Mouse (Mus musculus): ENCODE measurements at regions not wholly inside any gene's neighbourhood (a gene's known extent, or its start where the extent isn't known, plus 50 kb on each side); places are given as distances from the start of the nearest gene placed in this dataset.
A peak's percentile ranks its signal among the peaks of the same experiment; 100 is the strongest.

GRCm38 (mm10) chr3:103430131-103430530 is 144.9 kb upstream of the Syt6 start:
- no peak overlapping the region for H3K4me2 ChIP-seq (ENCODE audit: low read length)

GRCm38 (mm10) chr3:103432254-103432653 is 142.8 kb upstream of the Syt6 start:
- Histone ChIP-seq H3K9ac (ENCODE audit: low read depth, low read length) (no peak overlapping the region), H3K9me3 (replicated peaks; ENCODE audit: low read length) (no peaks in the 10 kb centered on the region), H3K4me1 (replicated peaks; ENCODE audit: insufficient read depth, low read length) (no peaks in the 10 kb centered on the region), H3K27ac (no peak overlapping the region), H3K4me2 (ENCODE audit: low read length) (no peak overlapping the region), H3K4me3 (replicated peaks; ENCODE audit: low read depth, low read length) (no peak overlapping the region), H3K27me3 (ENCODE audit: insufficient read depth, low read length) (no peaks in the 10 kb centered on the region), H3K36me3 (ENCODE audit: insufficient read depth, low read length) (no peaks in the 10 kb centered on the region)
- DNase-seq (ENCODE audit: low spot score) = no peak
- TF ChIP-seq CTCF (IDR thresholded peaks at IDR 0.05; ENCODE audit: low read depth) = peak; percentile 27; the same call in 1 of the 2 replicates
- WGBS = 44% methylated on average over 5 of the region's 5 CpGs
- ATAC-seq (replicated peaks; ENCODE audit: low FRiP score, low read depth) = no peak

More at GRCm38 (mm10) chr3:103430131-103430530, 144.9 kb upstream of the Syt6 start:
- no peaks in the 10 kb centered on the region for H3K27me3 ChIP-seq (ENCODE audit: insufficient read depth, low read length)
- H3K4me3 ChIP-seq (replicated peaks; ENCODE audit: low read depth, low read length) = no peak overlapping the region
- H3K9me3 ChIP-seq (replicated peaks; ENCODE audit: low read length) = no peaks in the 10 kb centered on the region
- ATAC-seq (replicated peaks; ENCODE audit: low FRiP score, low read depth) (no peak), DNase-seq (ENCODE audit: low spot score) (no peak)
- TF ChIP-seq CTCF (IDR thresholded peaks at IDR 0.05; ENCODE audit: low read depth) = no peak
- H3K9ac ChIP-seq (ENCODE audit: low read depth, low read length) = no peak overlapping the region
- no peaks in the 10 kb centered on the region for H3K4me1 ChIP-seq (replicated peaks; ENCODE audit: insufficient read depth, low read length)
- 54% methylated on average over 4 of the region's 4 CpGs for WGBS
- no peaks in the 10 kb centered on the region for H3K36me3 ChIP-seq (ENCODE audit: insufficient read depth, low read length)
- no peak overlapping the region for H3K27ac ChIP-seq

GRCm38 (mm10) chr3:103436902-103437603 is 138.0 kb upstream of the Syt6 start:
- ATAC-seq (replicated peaks; ENCODE audit: low FRiP score, low read depth) (no peak; the same call in 1 of the 2 replicates), DNase-seq (ENCODE audit: low spot score) (peak; percentile 64)
- no peaks in the 10 kb centered on the region for H3K36me3 ChIP-seq (ENCODE audit: insufficient read depth, low read length)

GRCm38 (mm10) chr3:103438791-103439354 is 136.2 kb upstream of the Syt6 start:
- H3K27ac ChIP-seq = no peak overlapping the region
- H3K4me1 ChIP-seq (replicated peaks; ENCODE audit: insufficient read depth, low read length) = no peaks in the 10 kb centered on the region
- H3K36me3 ChIP-seq (ENCODE audit: insufficient read depth, low read length) = no peaks in the 10 kb centered on the region
- H3K9me3 ChIP-seq (replicated peaks; ENCODE audit: low read length) = no peaks in the 10 kb centered on the region
- H3K27me3 ChIP-seq (ENCODE audit: insufficient read depth, low read length) = no peaks in the 10 kb centered on the region
- no peak overlapping the region for H3K4me2 ChIP-seq (ENCODE audit: low read length)
- H3K9ac ChIP-seq (ENCODE audit: low read depth, low read length) = no peak overlapping the region
- 70% methylated on average over 12 of the region's 12 CpGs for WGBS
- no peak for DNase-seq (ENCODE audit: low spot score)
- ATAC-seq (replicated peaks; ENCODE audit: low FRiP score, low read depth) = no peak
- TF ChIP-seq CTCF (IDR thresholded peaks at IDR 0.05; ENCODE audit: low read depth) = peak; percentile 47
- no peak overlapping the region for H3K4me3 ChIP-seq (replicated peaks; ENCODE audit: low read depth, low read length)

More at GRCm38 (mm10) chr3:103436902-103437603, 138.0 kb upstream of the Syt6 start:
- TF ChIP-seq CTCF (IDR thresholded peaks at IDR 0.05; ENCODE audit: low read depth) = no peak
- Histone ChIP-seq H3K9me3 (replicated peaks; ENCODE audit: low read length) (no peaks in the 10 kb centered on the region), H3K27ac (no peak overlapping the region), H3K4me3 (replicated peaks; ENCODE audit: low read depth, low read length) (no peak overlapping the region), H3K4me2 (ENCODE audit: low read length) (no peak overlapping the region), H3K4me1 (replicated peaks; ENCODE audit: insufficient read depth, low read length) (no peaks in the 10 kb centered on the region), H3K27me3 (ENCODE audit: insufficient read depth, low read length) (no peaks in the 10 kb centered on the region), H3K9ac (ENCODE audit: low read depth, low read length) (no peak overlapping the region)
- 29% methylated on average over 9 of the region's 9 CpGs for WGBS

GRCm38 (mm10) chr3:103443247-103443646 is 131.8 kb upstream of the Syt6 start:
- H3K4me3 ChIP-seq (replicated peaks; ENCODE audit: low read depth, low read length) = no peak overlapping the region
- H3K27ac ChIP-seq = no peak overlapping the region
- H3K9ac ChIP-seq (ENCODE audit: low read depth, low read length) = no peak overlapping the region
- ATAC-seq (replicated peaks; ENCODE audit: low FRiP score, low read depth) = no peak
- WGBS = 32% methylated on average over 6 of the region's 6 CpGs
- H3K27me3 ChIP-seq (ENCODE audit: insufficient read depth, low read length) = no peaks in the 10 kb centered on the region
- H3K9me3 ChIP-seq (replicated peaks; ENCODE audit: low read length) = no peaks in the 10 kb centered on the region
- no peak overlapping the region for H3K4me2 ChIP-seq (ENCODE audit: low read length)
- no peaks in the 10 kb centered on the region for H3K4me1 ChIP-seq (replicated peaks; ENCODE audit: insufficient read depth, low read length)
- no peak for TF ChIP-seq CTCF (IDR thresholded peaks at IDR 0.05; ENCODE audit: low read depth)
- no peaks in the 10 kb centered on the region for H3K36me3 ChIP-seq (ENCODE audit: insufficient read depth, low read length)
- DNase-seq (ENCODE audit: low spot score) = no peak

GRCm38 (mm10) chr3:103445852-103446251 is 129.2 kb upstream of the Syt6 start:
- WGBS = 93% methylated on average over 8 of the region's 8 CpGs
- no peak overlapping the region for H3K4me2 ChIP-seq (ENCODE audit: low read length)
- ATAC-seq (replicated peaks; ENCODE audit: low FRiP score, low read depth) = no peak
- H3K9ac ChIP-seq (ENCODE audit: low read depth, low read length) = no peak overlapping the region
- no peak for DNase-seq (ENCODE audit: low spot score)
- H3K27me3 ChIP-seq (ENCODE audit: insufficient read depth, low read length) = no peaks in the 10 kb centered on the region
- TF ChIP-seq CTCF (IDR thresholded peaks at IDR 0.05; ENCODE audit: low read depth) = no peak
- no peaks in the 10 kb centered on the region for H3K36me3 ChIP-seq (ENCODE audit: insufficient read depth, low read length)
- H3K9me3 ChIP-seq (replicated peaks; ENCODE audit: low read length) = no peaks in the 10 kb centered on the region
- no peak overlapping the region for H3K4me3 ChIP-seq (replicated peaks; ENCODE audit: low read depth, low read length)
- no peak overlapping the region for H3K27ac ChIP-seq
- no peaks in the 10 kb centered on the region for H3K4me1 ChIP-seq (replicated peaks; ENCODE audit: insufficient read depth, low read length)
